Mouse (Mus musculus): ENCODE data around the gene Ppp2r1b.

Gene Ppp2r1b

GRCm38 (mm10) chr9:50911861-50912515, 66.9 kb downstream of the Ppp2r1b start:
- peak; percentile 59 for DNase-seq (ENCODE audit: low read depth, low spot score)

GRCm38 (mm10) chr9:50918131-50918530, 73.0 kb downstream of the Ppp2r1b start:
- no peak for DNase-seq (ENCODE audit: low read depth, low spot score)

- no peak for DNase-seq (ENCODE audit: low read depth, low spot score)
These were observed 74.5 kb downstream of the Ppp2r1b start for GRCm38 (mm10) chr9:50919554-50919953.

GRCm38 (mm10) chr9:50920933-50921895, 76.1 kb downstream of the Ppp2r1b start:
- no peak for DNase-seq (ENCODE audit: low read depth, low spot score)

GRCm38 (mm10) chr9:50922363-50923153, 77.5 kb downstream of the Ppp2r1b start:
- no peak for DNase-seq (ENCODE audit: low read depth, low spot score)

- DNase-seq (ENCODE audit: low read depth, low spot score): no peak
These were observed 79.4 kb downstream of the Ppp2r1b start for GRCm38 (mm10) chr9:50924454-50924853.

GRCm38 (mm10) chr9:50925801-50926200, 80.7 kb downstream of the Ppp2r1b start:
- DNase-seq (ENCODE audit: low read depth, low spot score): no peak

- DNase-seq (ENCODE audit: low read depth, low spot score): no peak
These were observed 84.9 kb downstream of the Ppp2r1b start for GRCm38 (mm10) chr9:50929986-50930385.

GRCm38 (mm10) chr9:50941804-50942401, 96.8 kb downstream of the Ppp2r1b start:
- DNase-seq (ENCODE audit: low read depth, low spot score): no peak

- no peak for DNase-seq (ENCODE audit: low read depth, low spot score)
These were observed 97.6 kb downstream of the Ppp2r1b start for GRCm38 (mm10) chr9:50942711-50943110.
